Mouse (Mus musculus) cerebellum, adult 2 months (tissue): ENCODE results near the gene Pde7b.

Experiments used
- CTCF ChIP-seq: fragments of 200-500 bp; IDR thresholded peaks from 2 replicates; pipeline ENCODE4 v1.5.1; 2011; ENCODE audit warnings: low read depth, mild to moderate bottlenecking, control low read depth, low read length, moderate library complexity, borderline replicate concordance; ENCODE audit not compliant: insufficient read depth
- POLR2A ChIP-seq: fragments of 200-500 bp; IDR thresholded peaks from 2 replicates; pipeline ENCODE4 v1.6.1; 2011; ENCODE audit warnings: low read length, control low read depth, borderline replicate concordance; ENCODE audit not compliant: insufficient read depth

GRCm38 (mm10) chr10:20528544-20529411 lies 196.1 kb downstream of the Pde7b start:
- TF ChIP-seq POLR2A (no peak), CTCF (no peak)
